Mouse (Mus musculus): ENCODE measurements at regions not wholly inside any gene's neighbourhood (a gene's known extent, or its start where the extent isn't known, plus 50 kb on each side); places are given as distances from the start of the nearest gene placed in this dataset.

DNA sequence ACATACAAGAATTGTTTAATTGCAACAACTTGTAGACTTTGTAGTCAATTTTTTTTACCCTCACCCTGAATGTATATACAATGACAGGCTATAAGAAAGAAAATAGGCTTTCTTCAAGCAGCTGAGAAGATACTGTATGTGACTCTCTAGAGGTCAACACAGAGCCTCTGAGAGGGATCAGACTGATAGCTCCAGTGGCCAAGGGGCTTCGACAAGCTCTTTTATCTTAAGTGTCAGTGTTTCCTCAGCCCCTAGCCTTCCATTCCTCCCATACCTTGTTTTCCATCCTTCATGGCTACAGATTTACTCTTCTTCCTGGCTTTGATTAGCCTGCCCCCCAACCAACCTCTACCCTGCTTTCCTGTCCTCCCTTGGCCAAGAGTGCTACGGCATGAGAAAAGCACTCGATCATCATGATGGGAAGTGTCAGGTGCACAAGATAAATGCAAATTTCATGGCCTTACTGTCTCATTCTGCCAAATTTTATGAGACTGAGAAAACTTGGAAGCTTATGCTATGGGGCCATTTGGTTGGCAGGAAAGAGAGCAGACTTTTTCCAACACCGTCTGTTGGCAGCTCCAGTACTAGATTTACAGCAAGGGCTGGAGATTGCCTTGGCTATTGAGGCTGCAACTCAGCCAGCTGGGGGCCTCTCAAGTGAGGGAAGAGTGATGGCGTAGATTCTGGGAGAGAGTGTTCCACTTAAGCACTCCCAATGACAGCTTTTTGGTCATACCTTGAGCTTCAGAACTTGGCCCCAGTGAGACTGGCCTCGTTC lies 484.3 kb upstream of the Etaa1 start:
- DNase-seq (ENCODE audit: low spot score in 2 of 2): peak; percentile 17 to 52

DNA sequence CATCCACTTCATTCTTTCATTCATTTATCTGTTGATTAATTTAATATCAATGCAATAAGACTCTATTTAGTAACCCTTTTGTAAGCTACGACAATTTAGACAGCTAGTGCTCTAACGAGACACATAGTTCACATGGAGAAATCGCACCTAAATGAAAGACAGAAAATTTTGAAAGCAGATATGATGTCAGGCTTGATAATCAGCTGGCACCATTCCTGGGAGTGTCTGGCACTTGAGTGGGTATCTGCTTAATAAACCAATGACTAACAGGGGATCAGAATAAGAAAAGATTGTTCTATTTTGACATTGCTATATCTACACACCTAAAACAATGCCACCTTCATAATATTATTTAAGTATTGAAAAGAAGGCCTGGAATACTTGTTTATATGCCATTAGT lies 467.4 kb upstream of the Etaa1 start:
- no peak for DNase-seq (ENCODE audit: low spot score in 2 of 2)

- peak in 1 of 2 experiments; percentile 29 for DNase-seq (ENCODE audit: low spot score in 2 of 2)
Observed at GRCm38 (mm10) chr11:18413769-18414168, 460.1 kb upstream of the Etaa1 start.

GRCm38 (mm10) chr11:18408071-18408752 lies 454.5 kb upstream of the Etaa1 start:
- DNase-seq (ENCODE audit: low spot score in 2 of 2): no peak

GRCm38 (mm10) chr11:18399561-18399960 lies 445.9 kb upstream of the Etaa1 start:
- DNase-seq (ENCODE audit: low spot score in 2 of 2): no peak

DNA sequence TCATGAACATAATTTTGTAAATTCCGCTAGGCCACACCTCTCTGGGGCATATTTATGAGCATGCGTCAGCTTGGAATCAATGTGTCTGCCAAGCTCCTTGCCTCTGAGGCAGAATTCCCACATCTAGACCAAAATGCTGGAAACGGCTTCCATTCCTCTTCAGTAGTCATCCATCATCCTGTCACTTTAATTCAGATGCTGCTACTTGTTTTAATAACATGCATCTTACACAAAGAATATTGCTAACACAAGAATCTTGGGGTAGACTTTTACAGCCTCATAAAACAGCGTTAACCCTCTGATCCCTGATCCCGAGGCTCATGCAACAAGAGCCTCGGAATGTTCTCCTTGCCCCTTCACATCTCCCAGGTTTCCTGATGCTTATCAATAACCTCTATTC lies 442.7 kb upstream of the Etaa1 start:
- DNase-seq (ENCODE audit: low spot score in 2 of 2): no peak

- no peak for DNase-seq (ENCODE audit: low spot score in 2 of 2)
Observed at GRCm38 (mm10) chr11:18395631-18396030, 442.0 kb upstream of the Etaa1 start.

DNA sequence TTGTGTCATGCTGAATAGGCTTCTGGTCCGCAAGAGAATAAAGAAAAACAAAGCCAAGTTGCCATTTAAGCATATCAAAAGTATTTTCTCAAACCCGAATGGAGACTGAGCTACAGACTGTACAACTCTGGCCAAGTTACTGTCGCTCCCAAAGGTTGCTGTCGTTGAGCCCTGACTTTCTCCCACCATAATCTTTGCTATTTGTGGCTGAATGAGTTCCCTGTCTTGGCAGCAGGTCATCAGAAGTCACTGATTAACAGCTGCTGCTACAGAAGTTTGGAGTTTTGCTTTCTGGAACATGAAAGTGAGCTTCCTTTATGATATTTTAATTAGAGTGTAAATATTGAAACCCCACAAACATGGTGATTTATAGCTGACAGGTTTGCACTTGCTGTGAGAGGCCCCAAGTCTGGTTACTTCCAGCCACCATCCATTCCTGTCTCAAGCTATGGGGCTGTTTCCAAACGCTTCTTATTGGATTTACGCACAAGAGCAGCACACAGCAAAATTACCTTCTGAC lies 419.2 kb upstream of the Etaa1 start:
- DNase-seq (ENCODE audit: low spot score in 2 of 2): no peak

GRCm38 (mm10) chr11:18371304-18371703 lies 417.6 kb upstream of the Etaa1 start:
- no peak for DNase-seq (ENCODE audit: low spot score in 2 of 2)

DNA sequence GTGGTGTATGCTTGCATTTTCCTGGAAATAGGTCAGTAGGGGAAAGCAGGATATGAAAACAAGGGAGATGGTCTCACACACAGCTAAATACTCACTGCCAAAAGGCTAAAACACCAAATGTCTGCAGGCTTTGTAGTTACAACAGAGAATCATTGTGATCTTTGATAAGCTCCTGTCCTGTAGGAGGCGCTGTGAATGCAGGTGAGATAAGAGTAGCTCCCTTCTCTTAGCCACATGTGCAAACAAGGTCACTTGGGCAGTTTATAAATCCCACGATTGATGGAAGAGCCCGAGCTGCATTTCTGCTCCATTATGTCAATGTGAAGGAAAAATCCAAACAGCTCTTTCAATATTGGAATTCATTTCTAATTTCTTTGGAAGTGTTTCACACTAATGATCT lies 417.2 kb upstream of the Etaa1 start:
- no peak for DNase-seq (ENCODE audit: low spot score in 2 of 2)

GRCm38 (mm10) chr11:18354866-18355265 lies 401.2 kb upstream of the Etaa1 start:
- DNase-seq (ENCODE audit: low spot score in 2 of 2): peak in 1 of 2 experiments; percentile 14

GRCm38 (mm10) chr11:18354156-18354555 lies 400.5 kb upstream of the Etaa1 start:
- no peak for DNase-seq (ENCODE audit: low spot score in 2 of 2)

GRCm38 (mm10) chr11:18347841-18348240 lies 394.2 kb upstream of the Etaa1 start:
- DNase-seq (ENCODE audit: low spot score in 2 of 2): no peak

DNA sequence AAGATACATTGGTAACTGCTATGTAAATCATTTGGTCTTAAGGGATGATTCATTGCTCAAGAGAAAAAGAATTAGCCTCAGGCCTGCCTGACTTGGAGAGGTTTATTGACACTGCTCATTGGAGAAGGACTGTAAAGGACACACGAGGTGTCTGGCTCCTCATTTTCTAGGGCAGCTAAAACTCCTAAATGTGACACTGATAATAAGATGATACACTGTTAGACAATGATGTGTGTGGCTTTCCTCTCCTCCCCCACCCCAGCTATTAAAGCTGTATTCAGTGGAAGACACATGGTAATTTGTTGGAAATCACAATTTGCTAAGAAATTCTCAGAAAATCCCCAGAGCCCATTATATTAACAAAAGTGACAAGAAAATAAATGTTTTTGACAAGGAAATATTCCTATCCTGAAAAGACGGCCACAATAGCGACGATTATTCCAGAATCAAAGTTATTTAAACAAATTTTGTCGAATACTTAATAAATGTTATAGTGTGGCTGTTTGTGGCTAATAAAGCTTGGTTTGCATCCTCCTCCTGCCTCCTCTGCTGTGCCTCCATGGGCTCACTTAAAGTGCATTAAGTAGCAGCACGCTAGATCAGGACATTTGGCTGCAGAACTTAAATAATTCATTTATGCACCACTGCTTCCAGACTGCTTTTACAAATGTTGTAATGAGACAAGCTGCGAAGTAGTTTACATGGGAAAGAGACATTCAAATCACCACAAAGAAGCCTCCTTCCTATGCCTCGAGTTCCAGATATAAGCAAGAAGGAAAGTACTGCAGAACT lies 360.0 kb upstream of the Etaa1 start:
- DNase-seq (ENCODE audit: low spot score in 2 of 2): no peak

DNA sequence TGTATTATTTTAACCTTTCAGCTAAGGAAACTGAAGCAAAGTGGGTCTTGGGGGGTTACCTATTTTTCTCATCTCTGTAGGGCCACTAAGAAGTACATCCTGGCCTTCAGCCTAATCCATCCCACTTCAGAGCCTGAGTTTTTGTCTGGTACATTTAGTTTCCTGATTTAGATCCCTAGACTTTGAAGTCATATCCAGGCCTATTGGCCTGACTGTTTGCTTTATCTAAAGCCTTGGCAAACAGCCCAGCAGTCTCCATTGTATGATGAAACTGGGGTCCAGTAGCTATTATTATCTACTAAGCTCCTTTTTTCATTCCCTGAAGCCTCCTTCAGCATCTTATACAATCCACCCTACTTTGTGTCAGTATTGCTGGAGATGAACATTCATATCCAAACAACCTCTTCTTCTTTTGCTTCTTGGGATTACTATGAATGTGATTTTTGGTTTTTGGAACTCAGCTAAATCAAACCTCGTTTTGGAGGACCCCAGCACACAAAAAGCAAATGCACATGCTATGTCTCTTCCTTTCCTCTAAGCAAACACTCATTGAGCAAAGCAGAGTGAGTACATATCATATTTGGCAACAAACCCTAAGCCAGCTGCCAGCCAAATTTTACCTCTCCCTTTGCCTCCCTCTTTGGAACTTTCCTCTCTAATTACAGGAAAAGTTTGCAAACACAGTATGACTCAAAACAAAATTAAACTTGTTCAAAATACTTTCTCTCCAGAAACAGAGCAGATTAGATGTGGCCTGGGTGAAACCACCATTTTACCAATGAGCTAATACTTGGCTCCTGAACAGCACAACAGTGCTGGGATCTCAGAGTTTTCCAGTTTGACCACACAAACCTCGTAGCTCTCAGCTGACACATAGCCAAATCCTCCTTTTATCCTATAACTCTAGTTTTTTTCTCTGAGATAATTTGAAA lies 342.8 kb upstream of the Etaa1 start:
- no peak for DNase-seq (ENCODE audit: low spot score in 2 of 2)

- DNase-seq (ENCODE audit: low spot score in 2 of 2): no peak
Observed at GRCm38 (mm10) chr11:18278585-18279136, 325.0 kb upstream of the Etaa1 start.

DNA sequence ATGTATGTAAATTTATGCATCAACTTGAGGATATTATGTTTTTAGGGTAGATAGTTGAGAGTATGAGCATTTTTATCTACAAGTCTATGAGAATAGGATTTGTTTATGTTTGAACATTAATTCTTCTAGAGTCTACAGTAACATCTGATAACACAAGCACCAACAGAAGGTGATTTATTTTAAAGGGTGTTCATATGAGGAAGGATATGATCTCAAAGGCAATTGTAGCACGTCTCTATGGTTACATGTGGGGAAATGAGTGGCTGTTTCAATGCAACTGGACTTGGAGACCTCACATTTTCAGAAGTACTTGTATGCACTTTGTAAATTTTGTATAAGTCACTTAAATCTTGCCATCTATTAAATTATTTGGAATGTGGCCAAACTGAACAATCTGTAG lies 318.7 kb upstream of the Etaa1 start:
- DNase-seq (ENCODE audit: low spot score in 2 of 2): no peak

DNA sequence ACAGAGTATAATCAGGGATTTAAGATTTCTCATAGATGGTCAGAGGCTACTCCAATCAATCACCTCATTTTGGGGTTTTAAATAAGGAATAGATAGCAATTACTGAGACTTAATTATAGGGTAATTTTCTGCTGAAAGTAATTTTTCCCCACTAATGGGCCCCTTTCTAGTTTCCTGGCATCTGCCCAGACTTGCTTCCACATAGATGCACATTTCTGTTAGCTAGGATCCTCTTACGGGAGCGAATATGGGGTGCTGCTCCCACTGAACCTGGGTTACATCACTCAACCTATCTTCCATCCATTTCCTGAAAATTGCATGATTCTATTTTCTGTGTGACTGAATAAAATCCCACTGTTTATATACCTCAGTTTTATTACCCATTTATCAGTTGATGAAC lies 312.5 kb upstream of the Etaa1 start:
- DNase-seq (ENCODE audit: low spot score in 2 of 2): no peak

DNA sequence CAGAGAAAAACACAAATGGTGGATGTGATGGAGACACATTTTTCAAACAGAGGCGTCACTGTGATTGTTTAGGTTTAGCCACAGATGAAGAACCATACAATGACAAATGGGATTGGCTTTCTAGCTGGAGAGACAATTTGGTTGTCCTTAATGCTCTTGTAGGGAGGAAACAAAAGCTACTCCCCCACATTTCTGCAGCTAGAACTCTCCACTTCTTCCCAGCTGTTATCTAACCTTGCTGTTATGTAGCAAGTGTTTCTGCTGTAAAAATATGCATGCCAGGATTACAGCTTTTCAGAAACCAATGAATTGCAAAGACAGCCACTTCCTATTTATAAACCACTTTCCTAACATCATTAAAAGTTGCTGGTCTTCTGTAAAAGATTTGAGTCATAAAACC lies 309.2 kb upstream of the Etaa1 start:
- no peak for DNase-seq (ENCODE audit: low spot score in 2 of 2)

DNA sequence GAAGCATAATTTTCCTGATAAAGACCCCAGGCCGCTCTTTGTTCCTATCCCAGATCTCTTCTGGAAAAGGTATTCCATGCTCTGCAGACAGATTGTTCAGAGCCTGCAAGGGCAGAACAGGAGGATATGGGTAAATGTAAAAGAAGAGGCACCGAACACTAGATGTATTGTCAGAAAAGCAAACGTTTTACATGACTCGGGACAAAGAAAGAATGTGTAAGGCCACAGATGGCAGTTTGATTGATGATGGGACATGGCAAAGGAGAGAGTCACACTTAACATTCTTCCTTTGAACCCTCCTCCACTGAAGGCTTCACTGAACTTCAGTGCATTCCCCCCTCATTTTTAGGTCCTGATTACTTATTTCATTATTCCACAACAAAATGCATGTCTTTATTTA lies 295.6 kb upstream of the Etaa1 start:
- DNase-seq (ENCODE audit: low spot score in 2 of 2): no peak
